Mouse (Mus musculus) neural tube, embryonic 14.5 days (tissue): ENCODE data around the gene Olfr1261. TPM values are rescaled to one million over a fixed set of nuclear protein-coding genes. Genes with fewer than 3 reads are reported as not detected.

ENCODE experiments used
- ATAC-seq: fragments of 200-750 bp; cut with Nextera tagmentation; 2 replicates; pipeline ENCODE4 v1.8.0; 2017; ENCODE audit warnings: low read depth, mild to moderate bottlenecking, moderate TSS enrichment, moderate library complexity
- H3K27ac ChIP-seq: fragments of 300-500 bp; sonication (generic); 2 replicates; pipeline ENCODE4 v1.5.1; 2014; ENCODE audit warnings: low read depth, mild to moderate bottlenecking, control low read depth, low read length, moderate library complexity, mixed read lengths
- H3K27me3 ChIP-seq: fragments of 300-500 bp; sonication (generic); 2 replicates; pipeline ENCODE4 v1.6.1; 2014; ENCODE audit warnings: low read length; ENCODE audit not compliant: control insufficient read depth, insufficient read depth
- H3K36me3 ChIP-seq: fragments of 300-500 bp; sonication (generic); 2 replicates; pipeline ENCODE4 v1.6.1; 2014; ENCODE audit warnings: low read length, mixed read lengths; ENCODE audit not compliant: control insufficient read depth, insufficient read depth
- H3K4me1 ChIP-seq: fragments of 300-500 bp; sonication (generic); 2 replicates; pipeline ENCODE4 v1.6.1; 2014; ENCODE audit warnings: low read length; ENCODE audit not compliant: control insufficient read depth, insufficient read depth
- H3K4me2 ChIP-seq: fragments of 300-500 bp; sonication (generic); 2 replicates; pipeline ENCODE4 v1.6.1; 2014; ENCODE audit warnings: mild to moderate bottlenecking, low read depth, low read length, control low read depth
- H3K4me3 ChIP-seq: fragments of 300-500 bp; sonication (generic); 2 replicates; pipeline ENCODE4 v1.5.1; 2014; ENCODE audit warnings: low read depth, low read length, control low read depth, mixed read lengths
- H3K9ac ChIP-seq: fragments of 300-500 bp; sonication (generic); replicated peaks from 2 replicates; pipeline ENCODE4 v1.6.1; 2014; ENCODE audit warnings: low read depth, mild to moderate bottlenecking, control low read depth, low read length, mixed read lengths
- H3K9me3 ChIP-seq: fragments of 300-500 bp; sonication (generic); 2 replicates; pipeline ENCODE4 v1.6.1; 2016; ENCODE audit warnings: low read length; ENCODE audit not compliant: control insufficient read depth
- WGBS: fragments of 180-500 bp; shearing (Covaris S2); extraction: QIAGEN DNeasy Blood & Tissue Kit; methylation state at CpG from one replicate; pipeline ENCODE4 v1.1.7; 2014; 5-methylcytosine and 5-hydroxymethylcytosine counted together
- polyA plus RNA-seq: library from polyadenylated mRNA; unstranded; fragments of >200 nt; fragmentation: Nextera tagmentation; extraction: Ambion mirVana; gene quantifications from 2 replicates; pipeline ENCODE4 v1.2.1, GENCODE M21; 2014

Gene Olfr1261
- polyA plus RNA-seq, result not detected in 2 replicates

- no peak for ATAC-seq
Observed at GRCm38 (mm10) chr2:89990921-89991320, at the start of gene Olfr1261. Gene Olfr1261 (plus strand): TSS chr2:89991221.

GRCm38 (mm10) chr2:89948564-89948963, 42.5 kb upstream of the Olfr1261 start, which contains the start of gene Olfr1259:
Gene Olfr1259 (minus strand): TSS chr2:89948664.
- WGBS, result 89% methylated on average over 5 of the region's 5 CpGs
- H3K4me1 ChIP-seq, result no peaks in the 10 kb centered on the region
- no peak within 1 kb of the TSS for H3K9ac ChIP-seq

More at GRCm38 (mm10) chr2:89990921-89991320, at the start of gene Olfr1261:
- Histone ChIP-seq H3K4me2 (no peak within 1 kb of the TSS), H3K27ac (no peak within 1 kb of the TSS), H3K4me1 (no peaks in the 10 kb centered on the region), H3K36me3 (no peaks in the 10 kb centered on the region), H3K9ac (no peak within 1 kb of the TSS), H3K4me3 (no peak within 1 kb of the TSS), H3K9me3 (no peaks in the 10 kb centered on the region), H3K27me3 (no peaks in the 10 kb centered on the region)

GRCm38 (mm10) chr2:89974184-89974583, 16.8 kb upstream of the Olfr1261 start, which contains the start of gene Olfr1260:
Gene Olfr1260 (plus strand): TSS chr2:89974340.
- Histone ChIP-seq H3K9ac (no peak within 1 kb of the TSS), H3K36me3 (no peaks in the 10 kb centered on the region), H3K27me3 (no peaks in the 10 kb centered on the region), H3K27ac (no peak within 1 kb of the TSS), H3K4me3 (no peak within 1 kb of the TSS), H3K4me1 (no peaks in the 10 kb centered on the region), H3K4me2 (no peak within 1 kb of the TSS), H3K9me3 (no peaks in the 10 kb centered on the region)
- peak; percentile 61; the same call in 1 of the 2 replicates for ATAC-seq
- 39% methylated on average over 2 of the region's 2 CpGs for WGBS

More at GRCm38 (mm10) chr2:89948564-89948963, 42.5 kb upstream of the Olfr1261 start, which contains the start of gene Olfr1259:
- Histone ChIP-seq H3K9me3 (no peaks in the 10 kb centered on the region), H3K4me3 (no peak within 1 kb of the TSS), H3K4me2 (no peak within 1 kb of the TSS), H3K27me3 (no peaks in the 10 kb centered on the region), H3K36me3 (no peaks in the 10 kb centered on the region), H3K27ac (no peak within 1 kb of the TSS)
- ATAC-seq, result no peak

DNA sequence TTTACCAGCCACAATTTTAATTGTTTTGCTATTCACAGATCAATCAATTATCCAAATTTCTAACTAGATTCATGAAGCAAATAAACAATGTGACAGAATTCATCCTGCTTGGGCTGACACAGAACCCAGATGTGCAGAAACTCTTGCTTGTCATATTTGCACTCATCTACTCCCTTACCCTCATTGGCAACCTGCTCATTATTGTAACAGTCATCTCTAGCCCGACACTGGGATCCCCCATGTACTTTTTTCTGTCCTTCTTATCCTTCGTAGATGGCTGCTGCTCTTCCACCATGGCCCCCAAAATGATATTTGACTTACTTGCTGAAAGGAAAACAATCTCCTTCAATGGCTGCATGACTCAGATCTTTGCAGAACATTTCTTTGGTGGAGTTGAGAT, 13.3 kb upstream of the Olfr1261 start:
- no peak overlapping the region for H3K9ac ChIP-seq
- no peak overlapping the region for H3K27ac ChIP-seq
- 92% methylated on average over 2 of the region's 2 CpGs for WGBS
- ATAC-seq, result no peak
- no peaks in the 10 kb centered on the region for H3K4me1 ChIP-seq
- H3K4me2 ChIP-seq, result no peak overlapping the region
- no peaks in the 10 kb centered on the region for H3K9me3 ChIP-seq
- H3K4me3 ChIP-seq, result no peak overlapping the region
- H3K36me3 ChIP-seq, result no peaks in the 10 kb centered on the region
- no peaks in the 10 kb centered on the region for H3K27me3 ChIP-seq

DNA sequence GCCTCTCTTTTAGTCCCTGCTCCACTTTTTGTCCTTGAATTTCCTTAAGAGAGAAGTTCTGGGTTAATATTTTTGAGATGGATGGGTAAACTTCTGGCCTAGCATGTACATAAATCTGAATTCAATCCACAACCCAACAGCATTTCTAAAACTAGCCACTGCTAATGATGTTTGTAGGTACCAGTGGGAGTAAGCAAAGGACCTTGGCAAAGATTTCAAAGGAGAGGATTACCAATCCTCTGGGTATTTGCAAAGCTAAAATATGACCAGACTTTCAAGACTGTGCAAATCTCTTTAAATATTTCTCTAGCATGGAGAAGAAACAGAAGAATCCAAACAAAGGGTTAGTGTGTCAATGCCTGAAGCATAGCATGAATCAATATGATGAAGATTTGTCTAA, 8.8 kb downstream of the Olfr1261 start, which contains the start of gene Olfr1262:
Gene Olfr1262, plus strand, starts transcription at position 301 of the 400 bp plus-strand sequence.
- H3K4me3 ChIP-seq, result no peak within 1 kb of the TSS
- no peaks in the 10 kb centered on the region for H3K27me3 ChIP-seq
- no peaks in the 10 kb centered on the region for H3K4me1 ChIP-seq
- no peak within 1 kb of the TSS for H3K27ac ChIP-seq
- no peak for ATAC-seq
- no peak within 1 kb of the TSS for H3K4me2 ChIP-seq
- no peak within 1 kb of the TSS for H3K9ac ChIP-seq
- H3K36me3 ChIP-seq, result no peaks in the 10 kb centered on the region
- H3K9me3 ChIP-seq, result no peaks in the 10 kb centered on the region

- H3K27ac ChIP-seq, result no peak within 1 kb of the TSS
- no peaks in the 10 kb centered on the region for H3K27me3 ChIP-seq
- H3K4me3 ChIP-seq, result no peak within 1 kb of the TSS
- no peak within 1 kb of the TSS for H3K4me2 ChIP-seq
- H3K36me3 ChIP-seq, result no peaks in the 10 kb centered on the region
- H3K9me3 ChIP-seq, result no peaks in the 10 kb centered on the region
- H3K4me1 ChIP-seq, result no peaks in the 10 kb centered on the region
- 77% methylated on average over 2 of the region's 2 CpGs for WGBS
- no peak for ATAC-seq
- no peak within 1 kb of the TSS for H3K9ac ChIP-seq
Observed at GRCm38 (mm10) chr2:90011831-90012230, 20.8 kb downstream of the Olfr1261 start, which contains the start of gene Olfr1263. Gene Olfr1263 (plus strand): TSS chr2:90012131.

- 80% methylated on average over 2 of the region's 2 CpGs for WGBS
- no peak for ATAC-seq
- Histone ChIP-seq H3K9me3 (no peaks in the 10 kb centered on the region), H3K9ac (no peak within 1 kb of the TSS), H3K27me3 (no peaks in the 10 kb centered on the region), H3K4me3 (no peak within 1 kb of the TSS), H3K27ac (no peak within 1 kb of the TSS), H3K36me3 (no peaks in the 10 kb centered on the region), H3K4me1 (no peaks in the 10 kb centered on the region), H3K4me2 (no peak within 1 kb of the TSS)
Observed at GRCm38 (mm10) chr2:90025477-90025876, 34.5 kb downstream of the Olfr1261 start, which contains the start of gene Olfr1264. Gene Olfr1264 (minus strand): TSS chr2:90025577.

DNA sequence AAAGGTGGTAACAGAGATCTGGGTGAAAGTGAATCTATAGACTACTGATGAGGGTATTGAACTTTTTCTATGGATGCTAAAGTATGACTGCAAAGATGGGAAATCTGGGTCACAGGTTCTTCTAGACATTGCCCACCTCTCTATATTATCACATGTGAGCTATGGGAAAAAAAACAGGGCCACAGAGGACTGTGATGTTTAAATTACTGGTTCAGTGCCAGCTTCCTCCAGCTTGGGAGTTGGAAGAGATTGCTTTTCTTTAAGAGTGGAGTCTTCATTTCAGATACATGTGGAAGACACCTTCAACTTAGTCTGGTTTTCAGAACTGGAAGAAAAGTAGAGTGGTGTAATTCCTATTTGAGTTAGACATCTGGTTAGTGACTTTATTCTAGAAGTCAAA, 44.0 kb downstream of the Olfr1261 start, which contains the start of gene Olfr1265:
Gene Olfr1265, plus strand, starts transcription at position 301 of the 400 bp plus-strand sequence.
- ATAC-seq, result no peak
- no peaks in the 10 kb centered on the region for H3K27me3 ChIP-seq
- no peak within 1 kb of the TSS for H3K27ac ChIP-seq
- no peak within 1 kb of the TSS for H3K4me2 ChIP-seq
- no peak within 1 kb of the TSS for H3K9ac ChIP-seq
- H3K4me1 ChIP-seq, result no peaks in the 10 kb centered on the region
- no peak within 1 kb of the TSS for H3K4me3 ChIP-seq
- no peaks in the 10 kb centered on the region for H3K9me3 ChIP-seq
- no peaks in the 10 kb centered on the region for H3K36me3 ChIP-seq
